Mouse (Mus musculus): ENCODE measurements around the gene Abhd17c.
"Not testable (repeated sequence)": the region's sequence is repeated elsewhere in the genome, so short reads cannot be mapped to it uniquely, and the experiment has no call there.

Abhd17c gene

DNA sequence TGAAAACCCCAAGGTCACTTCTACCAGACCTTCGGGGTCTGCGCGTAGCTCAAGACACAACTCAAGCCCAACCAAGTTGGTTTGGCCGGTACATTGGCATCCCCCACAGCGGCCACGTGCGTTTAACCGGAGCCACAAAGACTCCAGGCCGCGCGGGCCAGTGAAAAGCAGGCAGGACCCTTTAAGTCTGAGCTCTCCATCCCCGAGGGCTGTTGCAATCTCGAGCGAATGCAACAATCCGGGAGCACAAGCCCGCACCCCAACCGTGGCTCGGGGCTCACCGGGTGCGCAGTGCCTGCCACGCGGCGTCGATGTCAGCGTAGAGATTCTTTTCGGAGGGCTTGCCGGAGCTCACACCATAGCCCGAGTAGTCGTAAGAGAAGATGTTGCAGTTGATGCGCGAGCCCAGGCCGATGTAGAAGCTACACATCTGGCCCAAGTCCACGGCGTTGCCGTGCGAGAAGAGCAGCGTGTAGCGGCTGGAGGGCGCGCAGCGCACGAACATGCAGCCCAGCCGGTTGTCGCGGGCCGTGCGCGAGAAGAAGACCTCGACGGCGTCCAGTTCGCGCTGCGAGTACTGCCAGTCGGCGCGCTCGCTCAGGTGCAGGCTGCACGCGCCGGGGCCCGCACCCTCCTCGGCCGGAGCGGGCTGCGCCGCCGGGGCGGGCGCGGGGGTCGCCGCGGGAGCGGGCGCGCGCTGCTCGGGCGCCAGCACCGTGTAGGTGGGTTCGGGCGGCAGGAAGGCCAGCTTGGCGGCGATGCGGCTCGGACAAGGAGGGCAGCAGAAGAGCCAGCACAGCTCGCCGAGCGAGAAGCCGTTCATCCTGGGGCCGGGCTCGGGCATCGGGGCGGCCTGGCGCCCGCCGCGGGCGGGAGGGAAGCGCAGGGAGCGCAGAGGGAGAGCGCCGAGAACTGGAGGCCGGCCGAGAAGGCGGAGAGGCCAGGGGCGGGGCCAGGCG is at the start of gene Abhd17c:
TSS of gene Abhd17c (minus strand) at position 893 of the 959 bp plus-strand sequence.
- DNase-seq: peak; percentile 68 to 79

DNA sequence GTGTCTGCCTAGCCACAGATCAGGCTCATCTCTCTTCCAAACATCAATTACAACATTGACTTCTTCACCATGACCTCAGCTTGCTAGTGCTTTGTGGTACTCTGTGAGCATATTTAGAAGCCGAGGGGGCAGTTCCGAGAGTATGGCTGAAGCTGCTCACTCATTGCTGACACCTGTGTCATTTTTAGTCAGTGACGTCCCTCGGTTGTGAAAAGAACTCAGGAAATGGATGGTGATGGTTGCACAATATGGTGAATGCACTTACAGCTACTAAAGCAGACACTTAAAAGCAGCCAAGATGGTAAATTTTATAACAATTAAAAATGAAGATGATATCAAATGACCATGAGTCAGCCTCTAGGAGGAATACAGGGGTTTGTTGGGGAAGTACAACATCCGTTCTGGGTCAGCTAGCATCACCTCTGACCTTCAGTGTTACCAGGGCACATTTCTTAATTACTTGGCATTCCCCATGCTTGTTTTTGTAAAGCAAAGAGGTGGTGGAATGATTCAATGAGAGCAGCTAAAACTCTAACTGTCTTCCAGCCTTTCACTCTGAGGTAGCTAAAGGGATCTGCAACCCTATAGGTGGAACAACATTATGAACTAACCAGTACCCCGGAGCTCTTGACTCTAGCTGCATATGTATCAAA is 45.6 kb upstream of the Abhd17c start:
- DNase-seq: no peak

- no peak for DNase-seq
Measured at GRCm38 (mm10) chr7:84196221-84196620, 44.5 kb upstream of the Abhd17c start.

- DNase-seq: no peak
Measured at GRCm38 (mm10) chr7:84192256-84192655, 40.6 kb upstream of the Abhd17c start.

GRCm38 (mm10) chr7:84191476-84191875 is 39.8 kb upstream of the Abhd17c start:
- DNase-seq: no peak

GRCm38 (mm10) chr7:84188196-84188595 is 36.5 kb upstream of the Abhd17c start:
- DNase-seq: no peak

DNA sequence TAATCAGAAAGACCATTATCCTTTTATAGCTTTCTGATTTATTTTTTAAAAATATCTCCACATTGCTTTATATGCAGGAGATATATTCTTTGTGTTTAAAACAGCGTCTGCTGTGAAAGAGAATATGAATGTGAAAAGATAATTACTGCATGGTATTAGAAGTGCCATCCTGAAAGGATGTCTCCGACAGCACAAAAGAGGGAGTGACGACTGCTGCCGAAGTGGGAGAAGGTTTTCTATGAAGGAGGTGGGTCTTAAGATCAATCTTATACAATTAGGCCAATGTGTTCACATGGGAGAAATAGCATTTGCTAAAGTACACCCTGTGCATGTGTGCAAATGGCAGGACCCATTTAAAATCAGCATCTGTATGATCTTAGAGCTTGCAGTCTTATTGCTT is 33.5 kb upstream of the Abhd17c start:
- no peak for DNase-seq

GRCm38 (mm10) chr7:84184703-84185102 is 33.0 kb upstream of the Abhd17c start:
- no peak for DNase-seq

- DNase-seq: not testable (repeated sequence)
Measured at GRCm38 (mm10) chr7:84178809-84179208, 27.1 kb upstream of the Abhd17c start.

DNA sequence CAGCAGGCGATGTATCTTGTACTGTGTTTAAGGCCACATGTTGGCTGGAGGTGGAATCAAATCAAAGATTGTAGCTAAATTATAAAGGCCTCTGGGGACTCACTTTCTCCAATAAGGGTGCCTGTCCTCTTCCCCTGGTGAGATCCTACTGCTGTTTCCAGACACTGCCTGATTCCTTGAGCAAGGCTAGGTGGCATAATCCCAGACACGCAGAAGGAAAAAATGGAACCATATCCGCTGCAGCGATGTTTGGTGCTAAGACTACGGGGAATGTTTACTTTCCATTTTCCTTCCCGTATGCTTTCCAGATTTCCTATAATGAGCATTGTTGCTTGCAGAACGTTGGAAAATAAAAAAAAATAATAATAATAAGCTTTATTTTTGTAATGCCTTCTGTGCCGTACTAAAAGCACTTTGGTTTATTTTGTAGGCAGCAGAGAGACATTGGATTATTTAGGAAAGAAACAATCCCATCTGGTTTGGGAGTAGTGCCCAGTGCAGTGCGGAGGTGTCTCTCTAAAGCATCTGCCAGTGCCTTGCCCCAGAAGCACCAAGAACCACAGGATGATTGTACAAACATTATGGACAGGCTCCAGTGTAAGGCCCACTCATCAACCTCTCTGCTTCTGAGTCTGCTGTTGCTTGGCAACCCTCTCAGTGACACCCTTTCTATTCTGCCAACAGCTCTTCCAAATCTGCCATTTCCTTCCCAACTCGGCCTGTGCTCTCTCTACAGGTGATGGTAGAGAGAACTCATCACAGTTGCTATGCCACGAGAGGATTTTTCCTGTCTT is 23.2 kb upstream of the Abhd17c start:
- no peak for DNase-seq

DNA sequence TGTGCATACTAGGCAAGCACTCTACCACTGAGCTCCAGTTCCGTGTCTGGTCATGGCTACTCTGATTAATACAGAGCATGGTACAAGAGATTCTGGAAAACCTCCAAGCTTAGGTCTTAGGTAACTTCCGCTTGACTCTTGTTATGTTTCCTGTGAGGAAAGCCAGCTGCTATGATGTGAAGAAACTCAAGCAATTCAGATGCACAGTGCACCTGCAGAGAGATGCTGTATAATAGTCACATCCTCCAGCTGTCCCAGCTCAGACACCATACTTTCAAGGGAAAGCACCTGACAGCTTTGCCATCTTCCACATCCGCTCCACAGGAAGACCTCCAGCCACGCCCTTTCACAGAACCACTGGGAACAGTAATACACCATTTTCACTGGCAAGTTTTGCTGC is 21.7 kb upstream of the Abhd17c start:
- DNase-seq: no peak

DNA sequence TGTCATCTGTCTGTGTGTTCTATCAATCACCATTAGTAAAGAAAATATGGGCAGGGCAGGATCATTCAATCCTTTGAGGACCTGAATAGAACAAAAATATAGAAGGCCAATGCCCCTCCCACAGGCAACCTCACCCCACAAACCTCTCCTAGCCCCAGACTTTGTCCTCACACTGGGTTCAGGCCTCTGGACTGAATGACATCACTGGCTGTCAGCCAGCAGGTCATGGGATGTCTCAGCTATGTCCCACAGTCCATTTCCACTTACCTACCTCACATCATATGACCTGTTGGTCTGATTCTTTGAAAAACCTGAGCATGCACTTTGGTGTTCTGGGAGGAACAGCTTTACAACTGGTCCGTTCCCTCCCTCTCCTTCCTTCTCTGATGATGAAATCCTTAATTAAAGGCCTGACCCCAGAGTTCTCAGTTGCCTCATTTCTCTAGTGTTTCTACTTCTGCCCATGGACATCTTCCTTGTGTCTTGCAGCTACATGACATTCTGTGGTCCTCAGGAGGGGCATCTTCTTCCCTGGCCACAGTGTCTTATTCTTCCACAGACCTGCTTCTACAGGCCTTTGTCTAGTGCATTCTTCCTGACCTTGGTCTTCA is 19.6 kb upstream of the Abhd17c start:
- no peak for DNase-seq

DNA sequence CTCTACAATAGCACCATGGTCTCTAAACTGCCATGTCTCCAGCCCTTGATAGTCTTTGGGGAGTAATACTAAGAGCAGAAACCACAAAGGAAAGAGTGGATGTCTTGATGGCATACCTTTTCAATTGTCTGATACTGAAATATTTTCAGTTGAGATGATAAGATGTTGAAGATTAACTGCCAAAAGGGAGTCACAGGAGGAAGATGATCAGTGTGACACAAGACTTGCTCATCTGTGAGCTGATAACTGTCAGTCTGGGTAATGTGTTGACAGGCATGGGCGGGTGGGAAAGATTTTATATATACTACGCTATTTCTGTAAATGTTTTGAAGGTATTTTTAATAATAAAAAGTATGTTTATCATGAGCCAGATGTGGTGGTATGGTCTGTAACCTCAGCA is 16.7 kb upstream of the Abhd17c start:
- no peak for DNase-seq

DNA sequence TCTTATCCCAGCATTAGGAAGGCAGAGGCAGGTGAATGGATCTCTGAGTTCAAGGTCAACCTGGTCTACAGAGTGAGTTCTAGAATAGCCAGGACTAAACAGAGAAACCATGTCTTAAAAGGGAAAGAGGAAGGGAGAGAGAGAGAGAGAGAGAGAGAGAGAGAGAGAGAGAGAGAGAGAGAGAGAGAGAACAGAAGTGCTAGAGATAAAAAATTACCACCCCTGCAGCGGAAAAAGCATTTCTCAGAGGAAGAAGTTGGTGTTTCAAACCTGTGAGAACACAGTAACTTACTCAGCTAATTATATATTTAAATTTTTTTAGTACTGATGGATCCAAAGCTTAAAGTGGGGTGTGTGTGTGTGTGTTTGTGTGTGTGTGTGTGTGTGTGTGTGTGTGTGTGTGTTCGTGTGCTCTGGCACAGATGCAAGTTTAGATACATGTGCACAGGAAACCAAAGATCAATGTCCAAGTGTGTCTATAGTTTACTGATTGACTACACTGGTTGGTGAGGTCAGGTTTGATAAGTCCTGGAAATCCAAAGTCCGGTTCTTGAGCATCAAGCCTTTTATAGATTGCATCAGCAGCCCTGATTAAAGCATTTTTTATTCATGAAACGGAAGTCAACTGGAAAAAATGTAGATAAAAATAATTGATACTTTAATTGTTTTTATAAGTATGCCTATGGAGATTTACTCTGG is 15.2 kb upstream of the Abhd17c start:
- no peak for DNase-seq

GRCm38 (mm10) chr7:84166007-84166406 is 14.3 kb upstream of the Abhd17c start:
- DNase-seq: no peak

- no peak for DNase-seq
Measured at GRCm38 (mm10) chr7:84165288-84165687, 13.6 kb upstream of the Abhd17c start.

DNA sequence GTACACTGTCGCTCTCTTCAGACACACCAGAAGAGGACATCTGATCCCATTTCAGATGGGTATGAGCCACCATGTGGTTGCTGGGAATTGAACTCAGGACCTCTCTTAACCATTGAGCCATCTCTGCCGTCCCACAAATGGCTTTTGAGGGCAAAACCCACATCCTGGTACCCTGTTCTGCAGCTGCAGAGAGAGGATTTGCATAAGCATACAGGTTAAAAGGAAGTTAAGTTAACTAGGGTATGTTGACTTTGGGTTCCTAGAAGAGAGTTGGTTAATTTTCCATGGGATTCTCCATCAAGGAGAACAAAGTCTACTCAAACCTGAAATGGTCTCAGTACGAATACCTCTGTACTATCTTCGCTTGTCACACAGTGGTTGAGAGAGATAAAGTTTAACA is 13.2 kb upstream of the Abhd17c start:
- DNase-seq: no peak

DNA sequence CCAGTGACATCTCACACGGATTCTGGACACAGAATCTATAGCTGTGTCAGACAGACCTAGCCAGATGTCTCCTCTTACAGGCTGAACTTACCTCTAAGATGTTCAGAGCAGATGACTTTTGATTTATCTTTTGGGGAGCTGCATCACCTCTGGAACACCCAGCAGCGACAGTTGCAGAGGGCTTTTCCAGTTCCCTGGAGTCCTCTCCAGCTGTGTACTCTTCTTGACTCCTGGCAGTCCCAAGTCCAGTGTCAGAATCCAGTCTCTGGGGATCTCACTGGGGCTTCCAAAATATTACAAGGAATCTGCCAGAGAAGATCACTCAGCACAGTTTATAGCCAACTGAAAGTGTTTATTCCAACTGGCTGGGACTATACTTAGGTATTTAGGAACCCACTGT is 12.7 kb upstream of the Abhd17c start:
- no peak for DNase-seq

- DNase-seq: no peak
Measured at GRCm38 (mm10) chr7:84163585-84163984, 11.9 kb upstream of the Abhd17c start.

- DNase-seq: no peak
Measured at GRCm38 (mm10) chr7:84159414-84159813, 7.7 kb upstream of the Abhd17c start.

- no peak for DNase-seq
Measured at GRCm38 (mm10) chr7:84153821-84154220, 2.1 kb upstream of the Abhd17c start.

- no peak for DNase-seq
Measured at GRCm38 (mm10) chr7:84152821-84153220, 1.1 kb upstream of the Abhd17c start.
